Mouse (Mus musculus): ENCODE results near the gene A3galt2. TPM values are rescaled to one million over a fixed set of nuclear protein-coding genes. Genes with fewer than 3 reads are reported as not detected.
A peak's percentile ranks its signal among the peaks of the same experiment; 100 is the strongest.

A3galt2 gene
- polyA plus RNA-seq, 1 experiment from 2014 or later, result 0.27 TPM

DNA sequence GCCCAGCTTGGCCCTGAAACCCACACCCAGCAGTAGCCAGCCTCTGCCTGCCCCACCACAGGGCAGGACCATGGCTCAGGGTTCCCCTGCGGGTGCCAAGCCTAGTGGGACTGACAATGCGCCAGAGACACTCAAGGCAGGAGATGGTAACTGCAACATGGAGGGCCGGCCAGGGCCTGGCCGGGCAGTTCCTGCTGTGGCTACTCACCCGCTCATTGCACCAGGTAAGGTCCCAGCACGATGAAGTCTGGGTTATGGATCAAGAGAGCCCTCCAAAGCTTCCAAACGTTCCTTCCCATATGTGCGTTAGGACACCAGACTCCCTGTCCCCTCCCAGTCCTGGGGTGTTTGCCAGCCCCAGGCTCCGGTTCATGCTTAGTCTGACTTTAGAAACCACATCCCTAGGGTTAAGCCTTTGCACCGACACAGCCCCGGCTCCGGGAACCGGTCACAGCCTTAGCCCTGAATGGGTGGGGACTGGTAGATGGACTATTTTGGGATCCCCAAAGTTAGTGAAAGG, 43.0 kb upstream of the A3galt2 start:
- Histone ChIP-seq H3K36me3 (ENCODE audit: control insufficient read depth, insufficient read depth, low read length) (0 out of 2 replicates have a peak, but pooled peaks cover 6% of the 10 kb centered on the region), H3K9me3 (replicated peaks; ENCODE audit: control insufficient read depth, low read length) (no peaks in the 10 kb centered on the region), H3K27ac (ENCODE audit: low read depth, low read length) (no peak overlapping the region), H3K4me3 (ENCODE audit: low read depth, low read length) (peak overlapping the region; percentile 13; the same call in 1 of the 2 replicates), H3K27me3 (replicated peaks; ENCODE audit: control insufficient read depth, insufficient read depth, low read length) (no peaks in the 10 kb centered on the region), H3K9ac (ENCODE audit: low read length) (peak overlapping the region; percentile 17), H3K4me2 (ENCODE audit: low read length) (peak overlapping the region; percentile 49), H3K4me1 (ENCODE audit: control insufficient read depth, insufficient read depth, low read length) (peaks cover 38% of the 10 kb centered on the region)
- DNase-seq (ENCODE audit: low spot score) (no peak), ATAC-seq (no peak)
- WGBS, result 23% methylated on average over 13 of the region's 13 CpGs

DNA sequence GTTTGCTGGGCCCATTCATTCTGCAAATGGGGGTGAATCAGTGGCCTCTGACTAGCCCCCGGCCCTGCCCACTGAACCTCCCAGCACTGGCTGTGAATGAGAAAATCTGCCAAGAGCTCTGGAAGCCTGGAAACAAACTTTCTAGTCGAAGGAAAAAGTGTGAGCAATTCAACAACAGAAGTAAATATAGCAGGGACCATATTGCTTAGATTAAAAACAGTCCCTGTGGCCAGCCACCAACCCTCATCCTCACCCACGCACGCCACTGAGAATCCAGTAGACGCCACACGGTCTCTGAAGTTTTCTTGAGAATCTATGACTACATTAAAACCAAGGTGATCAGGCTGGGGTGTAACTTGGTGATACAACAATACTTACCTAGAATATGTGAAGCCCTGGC, 42.2 kb upstream of the A3galt2 start:
- H3K36me3 ChIP-seq (ENCODE audit: control insufficient read depth, insufficient read depth, low read length), result 0 out of 2 replicates have a peak, but pooled peaks cover 6% of the 10 kb centered on the region
- peaks cover 46% of the 10 kb centered on the region for H3K4me1 ChIP-seq (ENCODE audit: control insufficient read depth, insufficient read depth, low read length)
- ATAC-seq (no peak), DNase-seq (ENCODE audit: low spot score) (no peak)
- no peak overlapping the region for H3K4me2 ChIP-seq (ENCODE audit: low read length)
- H3K4me3 ChIP-seq (ENCODE audit: low read depth, low read length), result no peak overlapping the region
- H3K27ac ChIP-seq (ENCODE audit: low read depth, low read length), result no peak overlapping the region
- no peak overlapping the region for H3K9ac ChIP-seq (ENCODE audit: low read length)
- WGBS, result 80% methylated on average over 6 of the region's 6 CpGs
- H3K27me3 ChIP-seq (replicated peaks; ENCODE audit: control insufficient read depth, insufficient read depth, low read length), result no peaks in the 10 kb centered on the region
- H3K9me3 ChIP-seq (replicated peaks; ENCODE audit: control insufficient read depth, low read length), result no peaks in the 10 kb centered on the region

DNA sequence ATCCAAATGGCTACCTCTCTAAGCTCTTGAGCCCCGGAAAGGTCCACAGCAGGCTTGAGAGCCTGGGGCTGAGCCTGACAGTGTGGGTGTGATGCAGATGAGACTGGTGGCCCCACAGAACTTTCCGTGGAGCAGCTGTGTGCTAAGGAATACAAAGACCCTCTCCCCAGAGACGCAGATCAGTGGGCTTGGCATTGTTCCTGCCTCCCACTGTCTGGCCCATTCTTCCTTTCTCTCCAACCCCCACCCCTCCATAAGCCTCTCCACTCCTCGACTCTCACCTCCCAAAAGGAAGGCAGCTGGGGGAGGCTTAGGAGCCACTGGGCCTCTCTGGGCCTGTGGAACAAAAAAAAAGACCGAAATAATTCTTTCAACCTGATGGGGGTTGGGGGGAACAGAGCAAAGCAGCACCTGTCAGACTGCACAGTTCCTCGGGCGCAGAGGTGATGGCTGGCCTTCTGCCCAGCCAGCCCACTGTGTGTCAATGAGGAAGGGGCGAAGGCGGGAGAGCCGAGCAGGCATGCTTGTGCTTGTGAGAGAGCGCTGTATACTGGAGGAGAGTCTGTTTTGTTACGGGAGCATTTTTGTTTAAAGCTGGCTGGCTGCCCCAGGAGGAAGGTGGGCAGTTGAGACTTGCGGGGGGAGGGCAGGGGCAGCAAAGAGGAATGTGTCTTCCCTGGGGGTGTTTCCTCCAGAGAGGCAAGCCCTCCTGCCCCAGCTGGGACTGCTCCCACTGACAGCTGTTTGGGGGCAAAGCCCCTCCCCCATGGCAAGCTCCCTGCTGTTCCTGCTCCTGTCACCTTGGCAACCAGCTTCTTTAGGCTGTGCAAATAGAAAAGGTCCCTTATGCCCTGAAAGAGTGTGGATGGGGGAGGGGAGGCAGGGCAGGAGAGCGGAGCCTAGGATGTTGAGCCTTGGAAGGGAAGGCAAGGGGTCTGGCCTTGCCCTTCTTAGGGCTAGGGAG, 39.6 kb upstream of the A3galt2 start:
- Histone ChIP-seq H3K4me1 (ENCODE audit: control insufficient read depth, insufficient read depth, low read length) (peaks cover 66% of the 10 kb centered on the region), H3K36me3 (ENCODE audit: control insufficient read depth, insufficient read depth, low read length) (0 out of 2 replicates have a peak, but pooled peaks cover 4% of the 10 kb centered on the region), H3K27me3 (replicated peaks; ENCODE audit: control insufficient read depth, insufficient read depth, low read length) (no peaks in the 10 kb centered on the region), H3K9me3 (replicated peaks; ENCODE audit: control insufficient read depth, low read length) (no peaks in the 10 kb centered on the region), H3K9ac (ENCODE audit: low read length) (peak overlapping the region; percentile 33), H3K4me2 (ENCODE audit: low read length) (peak overlapping the region; percentile 36), H3K27ac (ENCODE audit: low read depth, low read length) (peak overlapping the region; percentile 98), H3K4me3 (ENCODE audit: low read depth, low read length) (no peak overlapping the region)
- WGBS, result under 1% methylated on average over 14 of the region's 14 CpGs
- ATAC-seq (peak; percentile 88), DNase-seq (ENCODE audit: low spot score) (peak; percentile 97)

DNA sequence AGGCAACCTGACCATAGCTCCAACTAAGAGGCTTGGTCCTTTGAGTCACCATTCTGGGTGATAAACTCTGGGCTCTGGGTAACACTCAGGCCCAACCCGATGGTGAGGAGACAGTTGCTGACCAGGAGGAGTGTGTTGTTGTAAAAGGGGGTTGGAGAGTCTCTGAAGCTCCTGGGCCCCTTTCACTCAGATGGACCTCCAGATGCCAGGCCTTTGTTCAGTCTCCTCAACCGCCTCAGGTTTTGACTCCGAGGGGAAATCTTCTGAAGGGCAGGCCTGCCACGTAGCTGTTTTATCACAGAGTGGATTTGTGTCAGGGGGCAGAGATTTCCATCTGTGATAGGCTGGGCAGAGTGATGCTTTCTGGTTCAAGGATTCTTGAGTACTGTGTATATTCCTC, 38.9 kb upstream of the A3galt2 start:
- under 1% methylated on average over 4 of the region's 4 CpGs for WGBS
- H3K9me3 ChIP-seq (replicated peaks; ENCODE audit: control insufficient read depth, low read length), result no peaks in the 10 kb centered on the region
- ATAC-seq, result no peak

DNA sequence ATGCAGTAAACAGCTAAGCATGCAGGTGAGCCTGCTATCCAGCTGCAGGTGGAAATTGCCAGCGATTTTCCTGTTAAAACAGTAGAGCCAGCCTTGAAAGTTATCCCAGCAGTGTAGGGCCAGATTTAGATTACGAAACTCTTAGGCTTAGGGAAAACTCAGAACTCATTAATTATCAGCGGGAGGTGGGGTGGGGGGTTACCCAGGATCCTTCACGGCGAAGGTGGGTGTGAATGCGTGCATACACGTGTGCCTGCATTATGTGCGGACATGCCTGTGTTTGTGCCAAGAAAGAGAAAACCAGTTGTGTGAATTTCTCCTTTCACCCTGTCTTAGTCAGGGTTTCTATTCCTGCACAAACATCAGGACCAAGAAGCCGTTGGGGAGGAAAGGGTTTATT, 38.4 kb upstream of the A3galt2 start:
- no peak overlapping the region for H3K9ac ChIP-seq (ENCODE audit: low read length)
- H3K36me3 ChIP-seq (ENCODE audit: control insufficient read depth, insufficient read depth, low read length), result 0 out of 2 replicates have a peak, but pooled peaks cover 4% of the 10 kb centered on the region
- peak overlapping the region; percentile 36; the same call in 1 of the 2 replicates for H3K4me2 ChIP-seq (ENCODE audit: low read length)
- 10% methylated on average over 9 of the region's 9 CpGs for WGBS
- H3K9me3 ChIP-seq (replicated peaks; ENCODE audit: control insufficient read depth, low read length), result no peaks in the 10 kb centered on the region
- peak overlapping the region; percentile 98 for H3K27ac ChIP-seq (ENCODE audit: low read depth, low read length)
- DNase-seq (ENCODE audit: low spot score) (no peak), ATAC-seq (no peak)
- peaks cover 76% of the 10 kb centered on the region for H3K4me1 ChIP-seq (ENCODE audit: control insufficient read depth, insufficient read depth, low read length)
- H3K27me3 ChIP-seq (replicated peaks; ENCODE audit: control insufficient read depth, insufficient read depth, low read length), result no peaks in the 10 kb centered on the region
- no peak overlapping the region for H3K4me3 ChIP-seq (ENCODE audit: low read depth, low read length)

More for the DNA sequence above, 38.9 kb upstream of the A3galt2 start:
- H3K27me3 ChIP-seq (replicated peaks; ENCODE audit: control insufficient read depth, insufficient read depth, low read length), result no peaks in the 10 kb centered on the region
- DNase-seq (ENCODE audit: low spot score), result no peak
- H3K9ac ChIP-seq (ENCODE audit: low read length), result peak overlapping the region; percentile 33; the same call in 1 of the 2 replicates
- H3K4me2 ChIP-seq (ENCODE audit: low read length), result peak overlapping the region; percentile 36
- H3K27ac ChIP-seq (ENCODE audit: low read depth, low read length), result peak overlapping the region; percentile 98
- H3K4me1 ChIP-seq (ENCODE audit: control insufficient read depth, insufficient read depth, low read length), result peaks cover 74% of the 10 kb centered on the region
- H3K36me3 ChIP-seq (ENCODE audit: control insufficient read depth, insufficient read depth, low read length), result 0 out of 2 replicates have a peak, but pooled peaks cover 4% of the 10 kb centered on the region
- no peak overlapping the region for H3K4me3 ChIP-seq (ENCODE audit: low read depth, low read length)

DNA sequence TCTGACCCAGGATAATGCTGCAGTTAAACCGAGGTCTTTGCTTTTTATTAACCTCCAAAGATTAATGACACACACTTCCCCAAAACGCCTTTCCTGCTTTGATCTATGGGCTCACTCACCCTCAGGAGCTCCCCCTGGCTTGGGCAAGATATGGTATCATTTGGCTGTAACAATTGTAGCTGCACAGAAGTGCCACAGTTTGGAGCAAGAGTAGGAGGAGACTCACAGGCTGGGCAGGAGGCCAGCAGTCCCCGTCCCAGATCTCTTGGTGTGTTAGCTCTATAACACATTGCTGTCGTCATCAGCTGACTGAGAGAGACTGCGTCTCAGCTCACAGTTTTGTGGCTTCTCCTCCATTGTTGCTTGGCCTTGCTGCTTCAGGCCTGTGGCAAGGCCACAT, 35.1 kb upstream of the A3galt2 start:
- ATAC-seq (peak; percentile 30; the same call in 1 of the 2 replicates), DNase-seq (ENCODE audit: low spot score) (peak; percentile 95)
- Histone ChIP-seq H3K9me3 (replicated peaks; ENCODE audit: control insufficient read depth, low read length) (no peaks in the 10 kb centered on the region), H3K4me1 (ENCODE audit: control insufficient read depth, insufficient read depth, low read length) (peaks cover 70% of the 10 kb centered on the region), H3K9ac (ENCODE audit: low read length) (no peak overlapping the region), H3K4me2 (ENCODE audit: low read length) (no peak overlapping the region), H3K27ac (ENCODE audit: low read depth, low read length) (peak overlapping the region; percentile 81), H3K4me3 (ENCODE audit: low read depth, low read length) (no peak overlapping the region), H3K27me3 (replicated peaks; ENCODE audit: control insufficient read depth, insufficient read depth, low read length) (no peaks in the 10 kb centered on the region), H3K36me3 (ENCODE audit: control insufficient read depth, insufficient read depth, low read length) (no peaks in the 10 kb centered on the region)
- WGBS, result 3% methylated on average over 5 of the region's 5 CpGs

DNA sequence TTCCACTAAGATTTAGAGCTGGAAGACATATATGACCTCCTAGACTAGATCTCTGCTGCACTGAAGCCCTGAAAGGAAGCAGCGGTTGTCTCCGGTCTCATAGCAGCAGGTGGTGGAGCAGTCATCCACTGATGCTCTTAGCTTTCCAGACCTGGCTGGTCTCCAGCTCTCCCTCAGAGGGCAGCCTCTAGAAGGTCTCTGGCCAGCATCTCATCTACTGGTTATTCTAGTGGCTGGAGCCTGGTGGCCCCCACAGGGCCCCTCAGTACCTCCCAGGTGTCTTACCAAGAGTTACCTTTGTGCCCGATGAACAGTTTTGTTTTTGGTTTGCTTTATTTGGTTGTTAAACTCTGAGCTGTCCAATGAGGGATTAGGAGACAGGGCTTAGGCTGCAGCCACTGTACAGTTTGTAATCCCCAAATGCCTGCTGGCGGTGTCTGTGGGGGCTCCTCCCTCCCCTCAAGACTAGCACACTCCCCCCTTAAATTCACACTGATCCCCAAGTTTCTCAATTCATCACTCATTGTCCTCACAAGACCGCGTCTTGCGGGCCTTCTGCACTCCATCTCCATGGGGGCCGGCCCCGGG, 34.0 kb upstream of the A3galt2 start:
- Histone ChIP-seq H3K4me3 (ENCODE audit: low read depth, low read length) (no peak overlapping the region), H3K36me3 (ENCODE audit: control insufficient read depth, insufficient read depth, low read length) (no peaks in the 10 kb centered on the region), H3K9ac (ENCODE audit: low read length) (0 out of 2 replicates have a peak overlapping the region, but pooled peaks have one; percentile 21), H3K4me2 (ENCODE audit: low read length) (no peak overlapping the region), H3K9me3 (replicated peaks; ENCODE audit: control insufficient read depth, low read length) (no peaks in the 10 kb centered on the region), H3K4me1 (ENCODE audit: control insufficient read depth, insufficient read depth, low read length) (peaks cover 59% of the 10 kb centered on the region), H3K27me3 (replicated peaks; ENCODE audit: control insufficient read depth, insufficient read depth, low read length) (no peaks in the 10 kb centered on the region), H3K27ac (ENCODE audit: low read depth, low read length) (no peak overlapping the region; the same call in 1 of the 2 replicates)
- DNase-seq (ENCODE audit: low spot score) (no peak), ATAC-seq (no peak)
- 44% methylated on average over 9 of the region's 9 CpGs for WGBS

DNA sequence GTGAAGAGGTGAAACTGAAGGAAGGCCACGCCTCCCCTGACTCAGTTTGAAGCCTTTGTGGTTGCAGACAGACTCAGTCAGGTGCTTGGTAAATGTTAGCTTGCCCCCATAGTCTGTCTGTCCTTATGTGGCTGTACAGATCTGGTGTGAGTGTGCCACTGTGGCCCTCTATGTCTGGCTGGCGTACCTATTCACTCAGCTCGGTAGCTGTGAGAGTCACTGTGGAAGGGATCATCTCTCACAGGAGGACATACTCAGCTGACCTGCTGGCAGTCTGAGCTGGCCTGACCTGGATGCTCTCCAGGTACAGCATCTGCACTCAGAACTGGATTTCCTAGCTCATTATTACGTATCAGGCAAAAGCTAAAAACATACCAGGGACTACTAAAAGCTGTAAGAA, 33.4 kb upstream of the A3galt2 start:
- no peaks in the 10 kb centered on the region for H3K36me3 ChIP-seq (ENCODE audit: control insufficient read depth, insufficient read depth, low read length)
- no peaks in the 10 kb centered on the region for H3K27me3 ChIP-seq (replicated peaks; ENCODE audit: control insufficient read depth, insufficient read depth, low read length)
- H3K4me2 ChIP-seq (ENCODE audit: low read length), result no peak overlapping the region
- H3K4me1 ChIP-seq (ENCODE audit: control insufficient read depth, insufficient read depth, low read length), result peaks cover 55% of the 10 kb centered on the region
- DNase-seq (ENCODE audit: low spot score) (no peak), ATAC-seq (no peak)
- H3K27ac ChIP-seq (ENCODE audit: low read depth, low read length), result no peak overlapping the region
- H3K9me3 ChIP-seq (replicated peaks; ENCODE audit: control insufficient read depth, low read length), result no peaks in the 10 kb centered on the region
- 63% methylated on average over 4 of the region's 4 CpGs for WGBS
- H3K4me3 ChIP-seq (ENCODE audit: low read depth, low read length), result no peak overlapping the region
- H3K9ac ChIP-seq (ENCODE audit: low read length), result 0 out of 2 replicates have a peak overlapping the region, but pooled peaks have one; percentile 21
